Mouse (Mus musculus): Measurements from ENCODE around the gene Abca15. TPM values are rescaled to one million over a fixed set of nuclear protein-coding genes. Genes with fewer than 3 reads are reported as not detected.
"Not testable (repeated sequence)": the region's sequence is repeated elsewhere in the genome, so short reads cannot be mapped to it uniquely, and the experiment has no call there.

Gene Abca15
- polyA plus RNA-seq (2015; fragmentation: Nextera tagmentation; extraction: Ambion mirVana), result not detected in 2 replicates

DNA sequence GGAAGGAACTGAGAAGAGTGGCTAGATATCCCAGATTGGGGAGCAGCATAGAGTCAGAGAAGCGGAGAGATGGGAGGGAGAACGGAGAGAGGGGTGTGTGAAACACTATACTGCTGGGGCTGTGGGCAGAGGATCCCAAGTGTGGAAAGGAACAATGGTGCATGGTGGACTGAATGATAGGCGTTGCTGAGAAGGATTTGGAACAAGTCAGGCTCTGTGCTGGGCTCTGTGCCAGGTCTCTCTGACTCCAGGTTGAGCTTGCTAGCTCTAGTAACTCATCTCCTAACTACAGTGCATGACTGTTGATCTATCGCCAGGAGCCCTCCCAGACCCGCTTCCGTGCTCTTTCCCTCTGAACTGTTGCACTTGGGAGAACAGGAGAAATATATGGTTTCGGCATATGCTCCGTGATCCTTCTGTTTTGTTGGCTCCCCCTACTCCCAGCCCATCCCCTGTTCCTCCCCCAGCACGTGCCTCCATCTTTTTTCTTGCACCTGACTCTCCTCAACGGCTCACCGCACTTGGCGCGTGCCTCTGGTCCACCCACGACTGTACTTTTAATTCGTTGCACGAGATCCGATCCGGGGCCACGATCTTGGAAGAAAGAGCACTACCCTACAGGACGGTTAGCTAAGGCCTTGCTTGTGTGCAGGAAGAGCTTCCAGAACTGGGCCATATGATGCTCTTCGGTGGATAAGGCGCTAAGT is at the start of gene Abca15:
Gene Abca15 (plus strand): TSS at position 584 of the 707 bp plus-strand sequence.
- Histone ChIP-seq H3K4me2 (ENCODE audit: low read depth, low read length) (peak within 1 kb of the TSS; percentile 44), H3K4me3 (replicated peaks; ENCODE audit: low read length) (no peak within 1 kb of the TSS), H3K27me3 (ENCODE audit: control insufficient read depth, insufficient read depth, low read length) (no peaks in the 10 kb centered on the region), H3K4me1 (ENCODE audit: control insufficient read depth, insufficient read depth, low read length) (no peaks in the 10 kb centered on the region), H3K27ac (ENCODE audit: low read length) (no peak within 1 kb of the TSS), H3K36me3 (ENCODE audit: control insufficient read depth, insufficient read depth, low read length) (no peaks in the 10 kb centered on the region), H3K9me3 (replicated peaks; ENCODE audit: control insufficient read depth, low read length) (no peaks in the 10 kb centered on the region), H3K9ac (ENCODE audit: low read length) (no peak within 1 kb of the TSS)
- ATAC-seq (ENCODE audit: insufficient read depth, low FRiP score), result no peak
- WGBS, result 70% methylated on average over 22 of the region's 22 CpGs

DNA sequence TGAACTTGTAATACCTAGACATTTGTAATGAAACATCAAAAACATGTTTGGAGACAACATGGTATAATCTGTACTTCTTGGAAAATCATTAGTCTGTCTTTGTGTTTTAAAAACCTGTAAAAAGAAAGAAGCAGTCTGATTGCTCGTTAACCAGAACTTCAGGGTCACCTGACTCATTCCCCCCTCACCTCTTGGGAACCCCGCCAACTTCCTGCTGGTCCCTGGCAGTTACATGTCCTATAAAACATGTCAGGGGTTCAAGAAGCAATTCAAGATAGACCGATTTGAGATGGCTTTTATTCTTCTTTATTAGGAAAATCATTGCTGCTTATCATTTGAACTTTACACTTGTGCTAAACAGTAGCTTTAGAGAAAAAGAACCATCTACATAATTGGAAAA is 43.2 kb upstream of the Abca15 start:
- H3K4me3 ChIP-seq (replicated peaks; ENCODE audit: low read length), result no peak overlapping the region
- H3K27ac ChIP-seq (ENCODE audit: low read length), result no peak overlapping the region
- ATAC-seq (ENCODE audit: insufficient read depth, low FRiP score), result no peak
- no peaks in the 10 kb centered on the region for H3K36me3 ChIP-seq (ENCODE audit: control insufficient read depth, insufficient read depth, low read length)
- H3K9ac ChIP-seq (ENCODE audit: low read length), result no peak overlapping the region
- H3K27me3 ChIP-seq (ENCODE audit: control insufficient read depth, insufficient read depth, low read length), result no peaks in the 10 kb centered on the region
- H3K4me2 ChIP-seq (ENCODE audit: low read depth, low read length), result no peak overlapping the region
- 68% methylated on average over 3 of the region's 3 CpGs for WGBS
- no peaks in the 10 kb centered on the region for H3K4me1 ChIP-seq (ENCODE audit: control insufficient read depth, insufficient read depth, low read length)
- no peaks in the 10 kb centered on the region for H3K9me3 ChIP-seq (replicated peaks; ENCODE audit: control insufficient read depth, low read length)

- no peak overlapping the region for H3K4me3 ChIP-seq (replicated peaks; ENCODE audit: low read length)
- no peaks in the 10 kb centered on the region for H3K4me1 ChIP-seq (ENCODE audit: control insufficient read depth, insufficient read depth, low read length)
- no peaks in the 10 kb centered on the region for H3K36me3 ChIP-seq (ENCODE audit: control insufficient read depth, insufficient read depth, low read length)
- no peak overlapping the region for H3K27ac ChIP-seq (ENCODE audit: low read length)
- H3K4me2 ChIP-seq (ENCODE audit: low read depth, low read length), result no peak overlapping the region
- H3K9ac ChIP-seq (ENCODE audit: low read length), result no peak overlapping the region
- ATAC-seq (ENCODE audit: insufficient read depth, low FRiP score), result no peak
- H3K27me3 ChIP-seq (ENCODE audit: control insufficient read depth, insufficient read depth, low read length), result no peaks in the 10 kb centered on the region
- 43% methylated on average over 1 of the region's 1 CpGs for WGBS
- H3K9me3 ChIP-seq (replicated peaks; ENCODE audit: control insufficient read depth, low read length), result no peaks in the 10 kb centered on the region
These were observed 12.4 kb upstream of the Abca15 start for GRCm38 (mm10) chr7:120316086-120316485.

DNA sequence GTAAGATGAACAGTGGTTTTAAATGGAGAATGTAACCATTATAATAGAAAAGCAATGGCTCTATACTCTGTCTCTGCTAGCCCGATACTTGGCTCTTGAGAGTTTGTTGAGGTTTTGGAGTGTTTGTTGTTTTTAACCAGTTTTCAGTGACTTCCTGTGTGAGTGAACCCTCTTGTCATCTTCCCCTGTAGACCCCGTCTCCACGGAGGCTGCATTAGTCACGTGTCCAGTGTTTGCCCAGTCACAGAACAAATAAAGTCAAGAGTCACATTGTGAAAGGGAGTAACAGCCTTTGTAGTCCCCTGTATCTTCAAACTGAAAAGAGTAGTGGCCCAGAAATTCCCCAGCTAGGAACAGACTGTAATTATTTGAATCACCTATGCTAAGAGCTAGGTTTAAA is 5.5 kb upstream of the Abca15 start:
- no peaks in the 10 kb centered on the region for H3K9me3 ChIP-seq (replicated peaks; ENCODE audit: control insufficient read depth, low read length)
- H3K27me3 ChIP-seq (ENCODE audit: control insufficient read depth, insufficient read depth, low read length), result no peaks in the 10 kb centered on the region
- H3K4me2 ChIP-seq (ENCODE audit: low read depth, low read length), result no peak overlapping the region
- ATAC-seq (ENCODE audit: insufficient read depth, low FRiP score), result no peak
- no peaks in the 10 kb centered on the region for H3K4me1 ChIP-seq (ENCODE audit: control insufficient read depth, insufficient read depth, low read length)
- no peaks in the 10 kb centered on the region for H3K36me3 ChIP-seq (ENCODE audit: control insufficient read depth, insufficient read depth, low read length)
- H3K27ac ChIP-seq (ENCODE audit: low read length), result no peak overlapping the region
- H3K4me3 ChIP-seq (replicated peaks; ENCODE audit: low read length), result no peak overlapping the region
- 35% methylated on average over 4 of the region's 4 CpGs for WGBS
- no peak overlapping the region for H3K9ac ChIP-seq (ENCODE audit: low read length)

DNA sequence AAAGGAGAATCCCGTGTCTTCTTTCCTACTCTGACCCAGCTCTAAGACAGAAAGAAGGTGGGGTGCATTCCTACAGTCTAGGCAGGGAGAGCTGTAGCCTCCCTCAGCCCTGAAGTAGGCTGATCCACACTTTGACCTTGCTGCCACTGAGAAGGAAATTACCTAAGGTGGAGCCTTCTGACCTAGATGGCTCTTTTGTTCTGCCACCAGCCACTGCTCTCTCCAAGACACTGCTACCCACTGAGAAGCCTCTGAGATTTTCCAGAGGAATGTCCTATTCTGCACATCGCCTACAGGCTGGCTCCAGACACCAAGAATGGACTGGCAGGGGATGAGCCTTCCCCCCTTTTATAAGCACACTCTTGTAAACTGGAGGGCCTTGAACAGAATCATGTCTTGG is 2.6 kb upstream of the Abca15 start:
- H3K9me3 ChIP-seq (replicated peaks; ENCODE audit: control insufficient read depth, low read length); H3K36me3 ChIP-seq (ENCODE audit: control insufficient read depth, insufficient read depth, low read length); H3K27me3 ChIP-seq (ENCODE audit: control insufficient read depth, insufficient read depth, low read length); H3K4me1 ChIP-seq (ENCODE audit: control insufficient read depth, insufficient read depth, low read length); ATAC-seq (ENCODE audit: insufficient read depth, low FRiP score); H3K4me3 ChIP-seq (replicated peaks; ENCODE audit: low read length); H3K27ac ChIP-seq (ENCODE audit: low read length); H3K9ac ChIP-seq (ENCODE audit: low read length); H3K4me2 ChIP-seq (ENCODE audit: low read depth, low read length): not testable (repeated sequence)
- WGBS, result 69% methylated on average over 2 of the region's 2 CpGs

DNA sequence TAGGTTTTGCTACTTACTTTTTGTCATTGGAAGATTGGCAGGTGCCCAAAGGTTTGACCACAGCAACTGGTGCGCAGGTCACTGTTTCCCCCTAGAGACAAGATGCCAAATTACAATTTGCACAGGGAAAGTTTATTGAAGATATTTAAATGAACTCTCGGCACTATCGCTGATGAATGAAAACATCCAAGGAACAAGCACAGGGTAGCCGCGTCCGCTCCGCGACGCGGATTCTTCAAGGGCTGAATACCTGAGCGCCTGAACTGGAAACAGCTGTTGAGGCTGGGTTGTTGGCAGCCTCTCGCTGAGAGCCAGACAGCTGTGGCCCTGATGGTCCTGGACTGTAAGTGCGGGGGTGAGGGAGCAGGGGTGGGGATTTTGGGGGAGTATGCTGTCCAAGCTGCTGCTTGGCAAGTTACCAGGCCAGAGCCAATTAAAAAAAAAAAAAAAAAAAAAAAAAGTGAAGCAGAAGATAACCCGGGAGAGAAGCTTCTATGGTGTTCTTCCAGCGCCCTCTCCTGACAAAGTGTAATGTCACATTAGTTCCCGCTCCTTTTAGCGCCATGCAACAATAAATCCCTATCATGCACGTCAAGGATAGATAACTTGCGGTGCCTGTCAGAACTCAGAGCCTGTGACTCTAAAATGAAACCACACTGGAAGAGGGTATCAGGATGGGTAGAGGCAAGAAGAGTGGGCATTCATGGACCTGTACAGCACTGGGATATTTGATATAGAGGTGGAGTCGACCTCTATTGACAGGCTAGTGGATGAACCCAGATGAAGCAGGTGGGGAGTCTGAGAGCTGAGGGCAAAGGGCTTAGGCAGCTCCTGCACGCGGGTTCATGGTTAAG is 1.0 kb upstream of the Abca15 start:
- Histone ChIP-seq H3K27ac (ENCODE audit: low read length) (no peak overlapping the region), H3K9me3 (replicated peaks; ENCODE audit: control insufficient read depth, low read length) (no peaks in the 10 kb centered on the region), H3K9ac (ENCODE audit: low read length) (no peak overlapping the region), H3K4me3 (replicated peaks; ENCODE audit: low read length) (no peak overlapping the region; the same call in 1 of the 2 replicates), H3K4me1 (ENCODE audit: control insufficient read depth, insufficient read depth, low read length) (no peaks in the 10 kb centered on the region), H3K27me3 (ENCODE audit: control insufficient read depth, insufficient read depth, low read length) (no peaks in the 10 kb centered on the region), H3K36me3 (ENCODE audit: control insufficient read depth, insufficient read depth, low read length) (no peaks in the 10 kb centered on the region), H3K4me2 (ENCODE audit: low read depth, low read length) (peak overlapping the region; percentile 44)
- no peak for ATAC-seq (ENCODE audit: insufficient read depth, low FRiP score)
- 12% methylated on average over 22 of the region's 22 CpGs for WGBS

DNA sequence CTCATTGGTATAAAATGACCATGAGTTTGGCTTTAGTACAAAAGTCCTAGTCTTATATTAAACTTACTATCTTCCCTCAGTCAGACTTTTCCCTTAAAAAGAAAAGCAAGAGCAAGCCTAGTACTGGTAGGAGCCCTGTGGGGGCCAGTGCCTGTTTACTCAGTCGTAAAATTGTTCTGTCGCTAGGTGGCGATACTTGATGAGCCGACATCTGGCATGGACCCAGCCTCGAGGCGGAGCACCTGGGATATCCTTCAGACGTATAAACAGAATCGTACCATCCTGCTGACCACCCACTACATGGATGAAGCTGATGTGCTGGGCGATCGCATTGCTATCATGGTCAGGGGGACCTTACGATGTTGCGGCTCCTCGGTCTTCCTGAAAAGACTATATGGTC is 32.7 kb downstream of the Abca15 start:
- Histone ChIP-seq H3K4me1 (ENCODE audit: control insufficient read depth, insufficient read depth, low read length) (no peaks in the 10 kb centered on the region), H3K4me3 (replicated peaks; ENCODE audit: low read length) (no peak overlapping the region), H3K9me3 (replicated peaks; ENCODE audit: control insufficient read depth, low read length) (no peaks in the 10 kb centered on the region), H3K4me2 (ENCODE audit: low read depth, low read length) (no peak overlapping the region), H3K27me3 (ENCODE audit: control insufficient read depth, insufficient read depth, low read length) (no peaks in the 10 kb centered on the region), H3K27ac (ENCODE audit: low read length) (no peak overlapping the region), H3K9ac (ENCODE audit: low read length) (no peak overlapping the region), H3K36me3 (ENCODE audit: control insufficient read depth, insufficient read depth, low read length) (no peaks in the 10 kb centered on the region)
- ATAC-seq (ENCODE audit: insufficient read depth, low FRiP score), result no peak
- 38% methylated on average over 13 of the region's 13 CpGs for WGBS

DNA sequence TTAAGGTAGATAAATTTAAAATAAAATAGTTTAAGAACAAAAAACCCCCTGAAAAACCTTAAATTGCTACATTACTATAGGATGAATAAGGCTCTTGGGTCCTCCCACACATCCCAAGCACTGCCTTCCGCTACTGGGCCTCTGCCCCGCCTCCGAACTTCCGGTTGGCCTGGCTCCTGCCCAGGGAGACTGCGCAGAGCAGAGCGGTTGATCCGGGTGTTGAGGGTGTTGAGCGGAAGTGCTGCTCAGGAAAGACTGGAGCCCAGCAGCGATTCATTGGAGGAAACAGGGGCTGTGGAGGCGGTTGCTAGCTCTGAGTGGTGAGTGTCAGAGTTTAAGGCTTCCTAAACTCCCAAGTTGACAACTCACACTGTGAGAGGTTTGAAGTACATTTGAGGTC is 81.0 kb downstream of the Abca15 start, which contains the start of gene Abca16:
Gene Abca16 (plus strand): TSS at position 201 of the 400 bp plus-strand sequence.
- Histone ChIP-seq H3K4me1 (ENCODE audit: control insufficient read depth, insufficient read depth, low read length) (no peaks in the 10 kb centered on the region), H3K36me3 (ENCODE audit: control insufficient read depth, insufficient read depth, low read length) (no peaks in the 10 kb centered on the region), H3K9ac (ENCODE audit: low read length) (no peak within 1 kb of the TSS), H3K27me3 (ENCODE audit: control insufficient read depth, insufficient read depth, low read length) (no peaks in the 10 kb centered on the region), H3K4me3 (replicated peaks; ENCODE audit: low read length) (no peak within 1 kb of the TSS), H3K9me3 (replicated peaks; ENCODE audit: control insufficient read depth, low read length) (no peaks in the 10 kb centered on the region), H3K27ac (ENCODE audit: low read length) (no peak within 1 kb of the TSS), H3K4me2 (ENCODE audit: low read depth, low read length) (no peak within 1 kb of the TSS)
- ATAC-seq (ENCODE audit: insufficient read depth, low FRiP score), result no peak
- WGBS, result 73% methylated on average over 10 of the region's 10 CpGs

GRCm38 (mm10) chr7:120412391-120412790 is 83.9 kb downstream of the Abca15 start:
- Histone ChIP-seq H3K27ac (ENCODE audit: low read length) (no peak overlapping the region), H3K27me3 (ENCODE audit: control insufficient read depth, insufficient read depth, low read length) (no peaks in the 10 kb centered on the region), H3K4me2 (ENCODE audit: low read depth, low read length) (no peak overlapping the region), H3K4me1 (ENCODE audit: control insufficient read depth, insufficient read depth, low read length) (no peaks in the 10 kb centered on the region), H3K9me3 (replicated peaks; ENCODE audit: control insufficient read depth, low read length) (no peaks in the 10 kb centered on the region), H3K4me3 (replicated peaks; ENCODE audit: low read length) (no peak overlapping the region), H3K36me3 (ENCODE audit: control insufficient read depth, insufficient read depth, low read length) (no peaks in the 10 kb centered on the region), H3K9ac (ENCODE audit: low read length) (no peak overlapping the region)
- WGBS, result 54% methylated on average over 1 of the region's 1 CpGs
- ATAC-seq (ENCODE audit: insufficient read depth, low FRiP score), result no peak

Measured in stomach, embryonic 16.5 days (tissue).